Mouse (Mus musculus): Measurements from ENCODE around the gene Nfya. TPM values are rescaled to one million over a fixed set of nuclear protein-coding genes. Genes with fewer than 3 reads are reported as not detected.

Gene Nfya
- polyA plus RNA-seq, 1 experiment from 2014 or later = 18.4 TPM

- Histone ChIP-seq H3K4me3 (ENCODE audit: low read depth, low read length) (no peak overlapping the region), H3K27me3 (ENCODE audit: control insufficient read depth, insufficient read depth, low read length) (no peaks in the 10 kb centered on the region), H3K9me3 (ENCODE audit: control insufficient read depth, low read length) (no peaks in the 10 kb centered on the region), H3K27ac (ENCODE audit: low read depth, low read length) (no peak overlapping the region), H3K4me2 (no peak overlapping the region), H3K4me1 (ENCODE audit: control insufficient read depth, insufficient read depth, low read length) (no peaks in the 10 kb centered on the region), H3K36me3 (ENCODE audit: control insufficient read depth, insufficient read depth, low read length) (peaks cover 30% of the 10 kb centered on the region; the same call in 1 of the 2 replicates), H3K9ac (ENCODE audit: low read length) (no peak overlapping the region)
- DNase-seq (ENCODE audit: low spot score, missing footprints) = no peak
- ATAC-seq (ENCODE audit: low FRiP score) = no peak
- WGBS = 96% methylated on average over 5 of the region's 5 CpGs
These were observed 20.3 kb downstream of the Nfya start for GRCm38 (mm10) chr17:48389442-48389841.

DNA sequence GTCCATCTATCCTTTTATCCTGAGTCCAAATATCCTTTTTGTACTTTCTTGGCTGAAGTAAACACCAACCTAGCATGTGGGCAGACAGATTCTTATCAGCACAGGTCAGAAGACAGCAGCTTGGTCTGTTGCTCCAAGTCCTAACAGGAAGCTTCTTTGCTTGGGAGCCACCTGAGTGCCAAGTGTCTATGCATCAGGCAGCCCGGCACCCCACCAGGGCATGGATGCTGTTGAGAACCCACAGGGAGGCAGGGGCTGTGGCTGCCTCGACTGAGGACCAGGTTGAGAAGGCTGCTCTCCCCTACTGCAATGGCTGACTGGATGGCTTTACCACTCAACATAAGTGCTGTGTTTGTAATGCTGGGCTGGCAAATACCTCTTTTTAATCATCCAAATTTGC, 21.0 kb downstream of the Nfya start:
- no peak for ATAC-seq (ENCODE audit: low FRiP score)
- no peak overlapping the region for H3K9ac ChIP-seq (ENCODE audit: low read length)
- no peaks in the 10 kb centered on the region for H3K27me3 ChIP-seq (ENCODE audit: control insufficient read depth, insufficient read depth, low read length)
- H3K27ac ChIP-seq (ENCODE audit: low read depth, low read length) = no peak overlapping the region
- H3K4me2 ChIP-seq = no peak overlapping the region
- no peaks in the 10 kb centered on the region for H3K9me3 ChIP-seq (ENCODE audit: control insufficient read depth, low read length)
- no peak overlapping the region for H3K4me3 ChIP-seq (ENCODE audit: low read depth, low read length)
- 87% methylated on average over 2 of the region's 2 CpGs for WGBS
- no peaks in the 10 kb centered on the region for H3K4me1 ChIP-seq (ENCODE audit: control insufficient read depth, insufficient read depth, low read length)
- DNase-seq (ENCODE audit: low spot score, missing footprints) = no peak
- H3K36me3 ChIP-seq (ENCODE audit: control insufficient read depth, insufficient read depth, low read length) = peaks cover 28% of the 10 kb centered on the region; the same call in 1 of the 2 replicates

DNA sequence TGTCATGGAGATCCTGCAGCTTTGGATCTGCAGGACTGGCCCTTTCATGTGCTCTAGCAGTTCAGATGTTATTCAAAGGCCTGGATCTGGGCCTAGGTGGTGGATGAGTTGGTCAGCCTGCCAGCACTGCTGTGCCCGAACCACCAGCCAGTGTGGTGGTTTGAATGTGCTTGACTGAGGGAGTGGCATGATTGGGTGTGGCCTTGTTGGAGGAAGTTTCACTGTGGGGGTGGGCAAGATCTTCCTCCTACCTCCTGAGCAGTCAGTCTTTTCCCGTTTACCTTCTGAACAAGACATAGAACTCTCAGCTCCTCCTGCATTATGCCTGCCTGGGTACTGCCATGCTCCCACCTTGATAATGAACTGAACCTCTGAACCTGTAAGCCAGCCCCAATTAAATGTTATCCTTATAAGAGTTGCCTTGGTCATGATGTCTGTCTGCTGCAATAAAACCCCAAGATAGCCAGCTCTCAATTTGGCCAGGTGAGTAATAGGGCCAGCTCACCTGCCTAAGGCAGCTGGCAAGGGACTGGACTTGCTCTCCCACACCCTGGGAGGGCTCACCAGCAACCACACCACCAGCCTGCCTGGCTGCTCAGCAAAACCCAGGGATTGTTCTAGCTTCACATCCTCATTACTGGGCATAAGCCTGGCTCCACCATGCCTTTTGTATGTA, 23.8 kb downstream of the Nfya start:
- Histone ChIP-seq H3K4me1 (ENCODE audit: control insufficient read depth, insufficient read depth, low read length) (no peaks in the 10 kb centered on the region), H3K9me3 (ENCODE audit: control insufficient read depth, low read length) (no peaks in the 10 kb centered on the region), H3K36me3 (ENCODE audit: control insufficient read depth, insufficient read depth, low read length) (peaks cover 17% of the 10 kb centered on the region; the same call in 1 of the 2 replicates), H3K4me2 (no peak overlapping the region), H3K4me3 (ENCODE audit: low read depth, low read length) (no peak overlapping the region), H3K27ac (ENCODE audit: low read depth, low read length) (no peak overlapping the region), H3K9ac (ENCODE audit: low read length) (no peak overlapping the region), H3K27me3 (ENCODE audit: control insufficient read depth, insufficient read depth, low read length) (no peaks in the 10 kb centered on the region)
- no peak for DNase-seq (ENCODE audit: low spot score, missing footprints)
- 79% methylated on average over 2 of the region's 2 CpGs for WGBS
- no peak for ATAC-seq (ENCODE audit: low FRiP score)

- no peak overlapping the region for H3K27ac ChIP-seq (ENCODE audit: low read depth, low read length)
- H3K36me3 ChIP-seq (ENCODE audit: control insufficient read depth, insufficient read depth, low read length) = no peaks in the 10 kb centered on the region
- H3K9ac ChIP-seq (ENCODE audit: low read length) = no peak overlapping the region
- H3K4me3 ChIP-seq (ENCODE audit: low read depth, low read length) = no peak overlapping the region
- no peaks in the 10 kb centered on the region for H3K9me3 ChIP-seq (ENCODE audit: control insufficient read depth, low read length)
- H3K4me1 ChIP-seq (ENCODE audit: control insufficient read depth, insufficient read depth, low read length) = no peaks in the 10 kb centered on the region
- DNase-seq (ENCODE audit: low spot score, missing footprints) (no peak), ATAC-seq (ENCODE audit: low FRiP score) (no peak)
- H3K4me2 ChIP-seq = no peak overlapping the region
- no peaks in the 10 kb centered on the region for H3K27me3 ChIP-seq (ENCODE audit: control insufficient read depth, insufficient read depth, low read length)
These were observed 30.7 kb downstream of the Nfya start for GRCm38 (mm10) chr17:48379050-48379449.

DNA sequence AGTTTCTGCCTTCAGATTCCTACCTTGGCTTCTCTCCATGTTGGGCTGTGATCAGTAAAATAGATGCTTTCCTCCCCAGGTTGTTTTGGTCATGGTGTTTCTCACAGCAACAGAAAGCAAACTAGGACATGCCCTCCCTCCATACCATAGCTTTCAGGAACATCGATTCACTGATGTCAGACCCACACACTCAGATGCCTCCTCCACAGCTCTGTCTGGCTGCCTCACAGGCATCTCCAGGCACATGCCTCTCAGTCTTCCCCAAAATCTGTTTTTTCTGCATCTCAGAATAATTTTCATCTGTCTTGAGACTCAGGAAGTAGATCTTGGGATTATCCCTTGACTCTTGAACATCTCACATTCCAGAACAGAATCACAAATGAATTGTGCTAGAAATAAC, 33.6 kb downstream of the Nfya start:
- Histone ChIP-seq H3K36me3 (ENCODE audit: control insufficient read depth, insufficient read depth, low read length) (no peaks in the 10 kb centered on the region), H3K9ac (ENCODE audit: low read length) (no peak overlapping the region), H3K9me3 (ENCODE audit: control insufficient read depth, low read length) (no peaks in the 10 kb centered on the region), H3K27me3 (ENCODE audit: control insufficient read depth, insufficient read depth, low read length) (no peaks in the 10 kb centered on the region), H3K27ac (ENCODE audit: low read depth, low read length) (no peak overlapping the region), H3K4me2 (no peak overlapping the region), H3K4me3 (ENCODE audit: low read depth, low read length) (no peak overlapping the region), H3K4me1 (ENCODE audit: control insufficient read depth, insufficient read depth, low read length) (no peaks in the 10 kb centered on the region)
- DNase-seq (ENCODE audit: low spot score, missing footprints) (no peak), ATAC-seq (ENCODE audit: low FRiP score) (no peak)
- 89% methylated on average over 1 of the region's 1 CpGs for WGBS

DNA sequence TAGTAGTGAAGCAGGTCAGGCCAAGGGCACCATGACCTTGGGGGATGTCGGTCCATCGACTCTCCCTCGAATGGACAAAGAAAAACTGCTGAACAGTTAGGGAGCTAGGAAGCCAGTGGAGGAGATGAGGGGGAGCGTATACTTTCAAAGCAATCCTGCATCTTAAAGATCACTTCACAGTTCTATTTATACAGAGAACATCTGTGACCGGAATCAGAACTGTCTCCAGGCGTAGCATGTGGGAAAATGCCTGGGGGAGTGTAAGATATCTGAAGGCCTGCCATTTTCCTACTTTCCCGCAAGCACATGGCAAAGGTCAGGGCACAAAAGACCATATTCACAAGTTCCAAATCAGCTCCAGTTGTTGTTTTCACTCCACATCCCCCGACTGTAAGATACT, 36.7 kb downstream of the Nfya start:
- Histone ChIP-seq H3K4me1 (ENCODE audit: control insufficient read depth, insufficient read depth, low read length) (no peaks in the 10 kb centered on the region), H3K9ac (ENCODE audit: low read length) (no peak overlapping the region), H3K36me3 (ENCODE audit: control insufficient read depth, insufficient read depth, low read length) (no peaks in the 10 kb centered on the region), H3K4me2 (no peak overlapping the region), H3K27ac (ENCODE audit: low read depth, low read length) (no peak overlapping the region), H3K27me3 (ENCODE audit: control insufficient read depth, insufficient read depth, low read length) (no peaks in the 10 kb centered on the region), H3K4me3 (ENCODE audit: low read depth, low read length) (no peak overlapping the region), H3K9me3 (ENCODE audit: control insufficient read depth, low read length) (no peaks in the 10 kb centered on the region)
- WGBS = 85% methylated on average over 8 of the region's 8 CpGs
- ATAC-seq (ENCODE audit: low FRiP score) (no peak), DNase-seq (ENCODE audit: low spot score, missing footprints) (no peak)

DNA sequence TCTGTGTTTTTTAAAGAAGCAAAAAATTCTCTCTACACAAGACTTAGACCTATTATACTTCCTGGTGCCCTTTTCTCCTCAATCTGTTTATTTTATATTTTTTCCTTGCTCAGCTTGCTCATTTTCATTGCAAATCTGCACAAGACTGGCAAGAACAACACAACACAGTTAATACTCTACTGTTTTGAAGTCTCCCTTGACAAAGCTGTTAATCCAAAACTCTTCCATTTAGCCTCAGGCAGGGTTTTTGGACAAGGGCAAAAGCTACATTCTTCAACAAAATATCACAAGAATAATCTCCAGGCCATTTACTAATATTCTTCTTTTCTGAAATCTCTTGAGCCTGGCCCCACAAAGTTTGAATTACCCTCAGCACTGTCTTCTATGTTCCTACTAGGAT, 38.1 kb downstream of the Nfya start:
- Histone ChIP-seq H3K27me3 (ENCODE audit: control insufficient read depth, insufficient read depth, low read length) (no peaks in the 10 kb centered on the region), H3K9me3 (ENCODE audit: control insufficient read depth, low read length) (no peaks in the 10 kb centered on the region), H3K4me3 (ENCODE audit: low read depth, low read length) (no peak overlapping the region), H3K36me3 (ENCODE audit: control insufficient read depth, insufficient read depth, low read length) (no peaks in the 10 kb centered on the region), H3K9ac (ENCODE audit: low read length) (no peak overlapping the region), H3K4me1 (ENCODE audit: control insufficient read depth, insufficient read depth, low read length) (no peaks in the 10 kb centered on the region), H3K4me2 (no peak overlapping the region), H3K27ac (ENCODE audit: low read depth, low read length) (no peak overlapping the region)
- ATAC-seq (ENCODE audit: low FRiP score) (no peak), DNase-seq (ENCODE audit: low spot score, missing footprints) (no peak)

DNA sequence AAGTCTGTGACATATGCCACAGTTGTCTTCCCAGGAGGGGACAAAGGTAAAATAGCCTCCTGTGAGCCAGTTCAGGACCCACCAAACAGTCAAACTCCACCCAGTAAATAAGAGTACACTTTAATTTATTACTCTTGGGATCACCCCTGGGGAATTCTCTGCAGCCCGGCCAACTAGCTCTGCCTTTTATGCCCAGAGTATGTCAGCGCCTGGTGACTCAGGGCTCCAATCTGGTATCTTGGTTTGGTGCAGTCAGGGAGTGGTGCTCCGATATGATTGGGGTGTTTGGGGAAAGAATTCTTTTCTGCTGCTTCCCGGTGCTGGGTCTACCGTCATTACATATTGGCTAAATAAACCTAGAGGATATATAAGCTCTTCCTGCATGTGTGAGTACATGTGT, 42.9 kb downstream of the Nfya start:
- ATAC-seq (ENCODE audit: low FRiP score) (no peak), DNase-seq (ENCODE audit: low spot score, missing footprints) (no peak)
- Histone ChIP-seq H3K9me3 (ENCODE audit: control insufficient read depth, low read length) (no peaks in the 10 kb centered on the region), H3K27me3 (ENCODE audit: control insufficient read depth, insufficient read depth, low read length) (no peaks in the 10 kb centered on the region), H3K27ac (ENCODE audit: low read depth, low read length) (no peak overlapping the region), H3K4me2 (no peak overlapping the region), H3K4me3 (ENCODE audit: low read depth, low read length) (no peak overlapping the region), H3K9ac (ENCODE audit: low read length) (no peak overlapping the region), H3K4me1 (ENCODE audit: control insufficient read depth, insufficient read depth, low read length) (no peaks in the 10 kb centered on the region), H3K36me3 (ENCODE audit: control insufficient read depth, insufficient read depth, low read length) (no peaks in the 10 kb centered on the region)
- WGBS = 89% methylated on average over 5 of the region's 5 CpGs

GRCm38 (mm10) chr17:48365511-48366155, 44.1 kb downstream of the Nfya start:
- Histone ChIP-seq H3K27ac (ENCODE audit: low read depth, low read length) (no peak overlapping the region), H3K4me3 (ENCODE audit: low read depth, low read length) (no peak overlapping the region), H3K4me2 (no peak overlapping the region), H3K9ac (ENCODE audit: low read length) (no peak overlapping the region), H3K9me3 (ENCODE audit: control insufficient read depth, low read length) (no peaks in the 10 kb centered on the region), H3K4me1 (ENCODE audit: control insufficient read depth, insufficient read depth, low read length) (no peaks in the 10 kb centered on the region), H3K36me3 (ENCODE audit: control insufficient read depth, insufficient read depth, low read length) (no peaks in the 10 kb centered on the region), H3K27me3 (ENCODE audit: control insufficient read depth, insufficient read depth, low read length) (no peaks in the 10 kb centered on the region)
- 74% methylated on average over 9 of the region's 9 CpGs for WGBS
- DNase-seq (ENCODE audit: low spot score, missing footprints) (no peak), ATAC-seq (ENCODE audit: low FRiP score) (no peak)
